Mouse (Mus musculus): Measurements from ENCODE around the gene Nckap5l. TPM values are rescaled to one million over a fixed set of nuclear protein-coding genes. Genes with fewer than 3 reads are reported as not detected.

Nckap5l gene
- polyA plus RNA-seq, 1 experiment from 2014 or later = 9.5 TPM

GRCm38 (mm10) chr15:99498356-99498755 is 40.8 kb upstream of the Nckap5l start:
- Histone ChIP-seq H3K27ac (ENCODE audit: low read length) (peak overlapping the region; percentile 86), H3K9me3 (ENCODE audit: control insufficient read depth, low read length) (no peaks in the 10 kb centered on the region), H3K4me2 (ENCODE audit: low read depth, low read length) (no peak overlapping the region), H3K27me3 (ENCODE audit: control insufficient read depth, insufficient read depth, low read depth, low read length) (no peaks in the 10 kb centered on the region), H3K36me3 (ENCODE audit: control insufficient read depth, insufficient read depth, low read length) (no peaks in the 10 kb centered on the region), H3K4me3 (ENCODE audit: low read length) (no peak overlapping the region), H3K4me1 (replicated peaks; ENCODE audit: control insufficient read depth, insufficient read depth, low read length) (peaks cover 51% of the 10 kb centered on the region), H3K9ac (ENCODE audit: low read length) (peak overlapping the region; percentile 26; the same call in 1 of the 2 replicates)
- 40% methylated on average over 4 of the region's 4 CpGs for WGBS
- ATAC-seq (ENCODE audit: low read depth) = peak; percentile 4; the same call in 1 of the 2 replicates

- Histone ChIP-seq H3K27me3 (ENCODE audit: control insufficient read depth, insufficient read depth, low read depth, low read length) (no peaks in the 10 kb centered on the region), H3K4me2 (ENCODE audit: low read depth, low read length) (peak overlapping the region; percentile 36; the same call in 1 of the 2 replicates), H3K27ac (ENCODE audit: low read length) (peak overlapping the region; percentile 86), H3K9me3 (ENCODE audit: control insufficient read depth, low read length) (no peaks in the 10 kb centered on the region), H3K36me3 (ENCODE audit: control insufficient read depth, insufficient read depth, low read length) (no peaks in the 10 kb centered on the region), H3K4me3 (ENCODE audit: low read length) (no peak overlapping the region), H3K9ac (ENCODE audit: low read length) (no peak overlapping the region), H3K4me1 (replicated peaks; ENCODE audit: control insufficient read depth, insufficient read depth, low read length) (peaks cover 49% of the 10 kb centered on the region)
- 36% methylated on average over 12 of the region's 12 CpGs for WGBS
- peak; percentile 70 for ATAC-seq (ENCODE audit: low read depth)
Measured at GRCm38 (mm10) chr15:99497527-99498242, 40.1 kb upstream of the Nckap5l start.

GRCm38 (mm10) chr15:99497061-99497460 is 39.5 kb upstream of the Nckap5l start:
- H3K4me1 ChIP-seq (replicated peaks; ENCODE audit: control insufficient read depth, insufficient read depth, low read length) = peaks cover 43% of the 10 kb centered on the region
- no peak overlapping the region for H3K4me3 ChIP-seq (ENCODE audit: low read length)
- no peaks in the 10 kb centered on the region for H3K36me3 ChIP-seq (ENCODE audit: control insufficient read depth, insufficient read depth, low read length)
- H3K27ac ChIP-seq (ENCODE audit: low read length) = peak overlapping the region; percentile 86
- WGBS = 5% methylated on average over 4 of the region's 4 CpGs
- H3K9me3 ChIP-seq (ENCODE audit: control insufficient read depth, low read length) = no peaks in the 10 kb centered on the region
- no peak overlapping the region for H3K4me2 ChIP-seq (ENCODE audit: low read depth, low read length)
- H3K27me3 ChIP-seq (ENCODE audit: control insufficient read depth, insufficient read depth, low read depth, low read length) = no peaks in the 10 kb centered on the region
- H3K9ac ChIP-seq (ENCODE audit: low read length) = no peak overlapping the region
- peak; percentile 36 for ATAC-seq (ENCODE audit: low read depth)

- 54% methylated on average over 6 of the region's 6 CpGs for WGBS
- ATAC-seq (ENCODE audit: low read depth) = no peak
- Histone ChIP-seq H3K9me3 (ENCODE audit: control insufficient read depth, low read length) (no peaks in the 10 kb centered on the region), H3K36me3 (ENCODE audit: control insufficient read depth, insufficient read depth, low read length) (no peaks in the 10 kb centered on the region), H3K27me3 (ENCODE audit: control insufficient read depth, insufficient read depth, low read depth, low read length) (peaks cover 2% of the 10 kb centered on the region; the same call in 1 of the 2 replicates), H3K9ac (ENCODE audit: low read length) (no peak overlapping the region), H3K4me2 (ENCODE audit: low read depth, low read length) (no peak overlapping the region), H3K4me1 (replicated peaks; ENCODE audit: control insufficient read depth, insufficient read depth, low read length) (no peaks in the 10 kb centered on the region), H3K27ac (ENCODE audit: low read length) (no peak overlapping the region), H3K4me3 (ENCODE audit: low read length) (no peak overlapping the region)
Measured at GRCm38 (mm10) chr15:99484745-99485144, 27.2 kb upstream of the Nckap5l start.

GRCm38 (mm10) chr15:99475814-99476213 is 18.3 kb upstream of the Nckap5l start:
- no peak for ATAC-seq (ENCODE audit: low read depth)
- Histone ChIP-seq H3K9me3 (ENCODE audit: control insufficient read depth, low read length) (no peaks in the 10 kb centered on the region), H3K4me1 (replicated peaks; ENCODE audit: control insufficient read depth, insufficient read depth, low read length) (peaks cover 10% of the 10 kb centered on the region; the same call in 1 of the 2 replicates), H3K4me2 (ENCODE audit: low read depth, low read length) (no peak overlapping the region), H3K27me3 (ENCODE audit: control insufficient read depth, insufficient read depth, low read depth, low read length) (no peaks in the 10 kb centered on the region), H3K9ac (ENCODE audit: low read length) (no peak overlapping the region), H3K4me3 (ENCODE audit: low read length) (no peak overlapping the region), H3K27ac (ENCODE audit: low read length) (no peak overlapping the region), H3K36me3 (ENCODE audit: control insufficient read depth, insufficient read depth, low read length) (no peaks in the 10 kb centered on the region)
- 78% methylated on average over 1 of the region's 1 CpGs for WGBS

GRCm38 (mm10) chr15:99474576-99474926 is 17.0 kb upstream of the Nckap5l start, which contains the start of gene Bcdin3d:
Bcdin3d (minus strand) TSS chr15:99474730.
- Histone ChIP-seq H3K9me3 (ENCODE audit: control insufficient read depth, low read length) (no peaks in the 10 kb centered on the region), H3K27ac (ENCODE audit: low read length) (peak within 1 kb of the TSS; percentile 92), H3K4me2 (ENCODE audit: low read depth, low read length) (peak within 1 kb of the TSS; percentile 63), H3K4me3 (ENCODE audit: low read length) (peak within 1 kb of the TSS; percentile 67), H3K4me1 (replicated peaks; ENCODE audit: control insufficient read depth, insufficient read depth, low read length) (peaks cover 12% of the 10 kb centered on the region; the same call in 1 of the 2 replicates), H3K36me3 (ENCODE audit: control insufficient read depth, insufficient read depth, low read length) (peaks cover 6% of the 10 kb centered on the region; the same call in 1 of the 2 replicates), H3K27me3 (ENCODE audit: control insufficient read depth, insufficient read depth, low read depth, low read length) (no peaks in the 10 kb centered on the region), H3K9ac (ENCODE audit: low read length) (peak within 1 kb of the TSS; percentile 79)
- ATAC-seq (ENCODE audit: low read depth) = peak; percentile 90
- under 1% methylated on average over 26 of the region's 26 CpGs for WGBS

GRCm38 (mm10) chr15:99473801-99474575 is 16.4 kb upstream of the Nckap5l start:
- 2% methylated on average over 38 of the region's 38 CpGs for WGBS
- peak overlapping the region; percentile 79 for H3K9ac ChIP-seq (ENCODE audit: low read length)
- peaks cover 12% of the 10 kb centered on the region; the same call in 1 of the 2 replicates for H3K4me1 ChIP-seq (replicated peaks; ENCODE audit: control insufficient read depth, insufficient read depth, low read length)
- no peaks in the 10 kb centered on the region for H3K27me3 ChIP-seq (ENCODE audit: control insufficient read depth, insufficient read depth, low read depth, low read length)
- H3K36me3 ChIP-seq (ENCODE audit: control insufficient read depth, insufficient read depth, low read length) = peaks cover 6% of the 10 kb centered on the region; the same call in 1 of the 2 replicates
- peak; percentile 89 for ATAC-seq (ENCODE audit: low read depth)
- no peaks in the 10 kb centered on the region for H3K9me3 ChIP-seq (ENCODE audit: control insufficient read depth, low read length)
- peak overlapping the region; percentile 92 for H3K27ac ChIP-seq (ENCODE audit: low read length)
- peak overlapping the region; percentile 63 for H3K4me2 ChIP-seq (ENCODE audit: low read depth, low read length)
- H3K4me3 ChIP-seq (ENCODE audit: low read length) = peak overlapping the region; percentile 67

- ATAC-seq (ENCODE audit: low read depth) = no peak
- no peak overlapping the region for H3K4me3 ChIP-seq (ENCODE audit: low read length)
- H3K36me3 ChIP-seq (ENCODE audit: control insufficient read depth, insufficient read depth, low read length) = peaks cover 6% of the 10 kb centered on the region; the same call in 1 of the 2 replicates
- peaks cover 12% of the 10 kb centered on the region; the same call in 1 of the 2 replicates for H3K4me1 ChIP-seq (replicated peaks; ENCODE audit: control insufficient read depth, insufficient read depth, low read length)
- H3K4me2 ChIP-seq (ENCODE audit: low read depth, low read length) = no peak overlapping the region
- no peak overlapping the region for H3K27ac ChIP-seq (ENCODE audit: low read length)
- no peak overlapping the region for H3K9ac ChIP-seq (ENCODE audit: low read length)
- 81% methylated on average over 7 of the region's 7 CpGs for WGBS
- H3K9me3 ChIP-seq (ENCODE audit: control insufficient read depth, low read length) = no peaks in the 10 kb centered on the region
- no peaks in the 10 kb centered on the region for H3K27me3 ChIP-seq (ENCODE audit: control insufficient read depth, insufficient read depth, low read depth, low read length)
Measured at GRCm38 (mm10) chr15:99472972-99473371, 15.4 kb upstream of the Nckap5l start.

GRCm38 (mm10) chr15:99471677-99472063 is 14.1 kb upstream of the Nckap5l start:
- Histone ChIP-seq H3K27me3 (ENCODE audit: control insufficient read depth, insufficient read depth, low read depth, low read length) (no peaks in the 10 kb centered on the region), H3K4me2 (ENCODE audit: low read depth, low read length) (no peak overlapping the region), H3K4me3 (ENCODE audit: low read length) (no peak overlapping the region), H3K36me3 (ENCODE audit: control insufficient read depth, insufficient read depth, low read length) (peaks cover 6% of the 10 kb centered on the region; the same call in 1 of the 2 replicates), H3K9ac (ENCODE audit: low read length) (no peak overlapping the region), H3K27ac (ENCODE audit: low read length) (no peak overlapping the region), H3K4me1 (replicated peaks; ENCODE audit: control insufficient read depth, insufficient read depth, low read length) (peaks cover 12% of the 10 kb centered on the region; the same call in 1 of the 2 replicates), H3K9me3 (ENCODE audit: control insufficient read depth, low read length) (no peaks in the 10 kb centered on the region)
- no peak for ATAC-seq (ENCODE audit: low read depth)
- 67% methylated on average over 14 of the region's 14 CpGs for WGBS

Measured in lung, embryonic 16.5 days (tissue).